30 mouse cellular contexts compared by ENCODE assay signal in the genomic region with DNA sequence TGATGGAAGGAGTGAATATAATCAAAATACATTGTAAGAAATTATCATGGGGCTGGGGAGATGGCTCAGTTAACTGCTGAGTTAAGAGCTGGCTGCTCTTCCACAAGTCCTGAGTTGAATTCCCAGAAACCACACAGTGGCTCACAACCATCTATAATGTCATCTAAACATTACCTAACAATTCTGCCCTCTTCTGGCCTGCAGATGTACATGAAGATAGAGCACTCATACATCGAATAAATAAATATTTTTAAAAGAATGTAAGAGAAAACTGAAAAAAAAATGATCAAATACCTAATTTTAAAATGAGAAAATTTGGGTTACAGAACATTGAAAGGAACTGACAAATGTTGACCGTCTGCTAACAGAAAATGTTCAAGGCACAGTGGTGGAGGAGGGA. TPM values are rescaled to one million over a fixed set of nuclear protein-coding genes. Genes with fewer than 3 reads are reported as not detected.
"Had no signal": no experiment of that assay in that cellular context is flagged by ENCODE, and none has a peak within 500 bp of the region (broad histone marks: within the 10 kb centered on the region; RNA-seq: fewer than 3 reads in every experiment).

No protein-coding gene starts in this region.

- H3K27ac ChIP-seq: left cerebral cortex, adult 2 months; liver, embryonic 13.5 days had no signal

- H3K4me1 ChIP-seq: liver, embryonic 13.5 days had no signal

- H3K4me2 ChIP-seq: liver, embryonic 13.5 days had no signal

- DNase-seq: kidney, adult 2 months; kidney, postnatal 10 days; kidney, postnatal 4 days; layer of hippocampus, postnatal 36 days; liver, embryonic 13.5 days; lung, adult 2 months; lung, postnatal 14 days; lung, postnatal 4 days; right cerebral cortex, adult 18-20 months; right cerebral cortex, postnatal 14 days; right cerebral cortex, postnatal 4 days; thymus, postnatal 25 days had no signal

- H3K27me3 ChIP-seq: liver, embryonic 13.5 days had no signal

- H3K9me3 ChIP-seq: liver, embryonic 13.5 days had no signal

- ATAC-seq: intestine, postnatal 0 days; midbrain, embryonic 16.5 days had no signal

- H3K9ac ChIP-seq: liver, embryonic 13.5 days had no signal

- H3K4me3 ChIP-seq: left cerebral cortex, adult 2 months; liver, embryonic 13.5 days had no signal

RNA-seq across cellular contexts. Expression of a gene that starts 55.0 kb away (rescaled TPM):
- total RNA-seq: layer of hippocampus, adult 8-10 months; layer of hippocampus, postnatal 10 days; layer of hippocampus, postnatal 36 days; left cerebral cortex, adult 2 months; left cerebral cortex, postnatal 10 days; left cerebral cortex, postnatal 36 days; liver, adult 2 months; megakaryocyte progenitor cell, adult 5-6 weeks; megakaryocyte-erythroid progenitor cell, adult 5-6 weeks had no signal
- polyA plus RNA-seq: intestine, postnatal 0 days; kidney, adult 2 months; kidney, embryonic 14.5 days; limb, embryonic 11.5 days; liver, adult 2 months; liver, embryonic 13.5 days; liver, embryonic 16.5 days; lung, adult 2 months; lung, embryonic 16.5 days; midbrain, embryonic 16.5 days; neural tube, embryonic 11.5 days; neural tube, embryonic 14.5 days; stomach, embryonic 14.5 days; thymus, postnatal 0 days had no signal
